ENCODE assay signal across 21 mouse cellular contexts in the genomic region with DNA sequence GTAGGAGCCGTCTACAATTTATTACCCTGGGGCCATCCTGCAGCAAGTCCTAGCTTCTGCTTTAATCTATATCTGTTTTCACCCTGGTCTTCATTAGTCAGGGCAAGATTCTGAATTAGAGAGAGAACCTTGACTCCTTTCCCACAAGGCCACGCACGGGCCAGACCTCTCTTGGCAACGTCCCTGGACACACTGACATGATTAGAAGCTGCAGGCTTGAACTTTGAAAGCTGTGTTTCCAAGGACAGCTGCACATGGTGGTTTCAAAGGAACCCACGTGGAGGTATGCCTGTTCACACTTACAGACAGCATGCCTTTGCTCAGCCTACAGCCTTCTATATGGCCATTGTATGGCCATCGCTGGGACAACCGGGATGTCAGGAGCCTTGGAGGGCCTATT.
DNase-seq lines count a peak whose midpoint lies in the region; ATAC-seq lines count a peak whose summit lies in the region.
"Had no signal": no experiment of that assay in that cellular context is flagged by ENCODE, and none has a peak within 500 bp of the region (broad histone marks: within the 10 kb centered on the region; RNA-seq: fewer than 3 reads in every experiment).

No protein-coding gene starts in this region.

- no peaks in the 10 kb centered on the region for H3K36me3 ChIP-seq in kidney, embryonic 16.5 days (ENCODE audit: insufficient read depth, low read length)
- H3K36me3 ChIP-seq: embryonic facial prominence, embryonic 12.5 days; hindbrain, embryonic 13.5 days; neural tube, embryonic 13.5 days had no signal

- no peak overlapping the region for H3K4me2 ChIP-seq in kidney, embryonic 16.5 days (replicated peaks; ENCODE audit: low read depth, low read length)
- H3K4me2 ChIP-seq: embryonic facial prominence, embryonic 12.5 days; hindbrain, embryonic 13.5 days; liver, embryonic 11.5 days; midbrain, embryonic 11.5 days; neural tube, embryonic 13.5 days had no signal

- peak; percentile 33 for DNase-seq in heart, adult 8-10 months (ENCODE audit: low spot score)
- no peak for DNase-seq in heart, adult 11 months
- peak; percentile 18 to 19 for DNase-seq in kidney, adult 8-10 months
- peak; percentile 75 for DNase-seq in adrenal gland, adult 8-10 months
- peak; percentile 20 to 47 for DNase-seq in kidney, postnatal 25 days
- DNase-seq: B cell, adult 2 months; cerebellum, adult 11-12 months; cerebellum, postnatal 36 days; forebrain, postnatal 0 days; left cerebral cortex, postnatal 4 days; lung, adult 2 months; lung, postnatal 36 days; retina, postnatal 1 day had no signal

- no peaks in the 10 kb centered on the region for H3K4me1 ChIP-seq in kidney, embryonic 16.5 days (ENCODE audit: insufficient read depth, low read length)
- H3K4me1 ChIP-seq: neural tube, embryonic 13.5 days had no signal

- H3K27me3 ChIP-seq in kidney, embryonic 16.5 days (ENCODE audit: insufficient read depth, low read length), result no peaks in the 10 kb centered on the region
- H3K27me3 ChIP-seq: embryonic facial prominence, embryonic 12.5 days; hindbrain, embryonic 13.5 days; neural tube, embryonic 13.5 days had no signal

- H3K9me3 ChIP-seq in kidney, embryonic 16.5 days (ENCODE audit: low read length), result no peaks in the 10 kb centered on the region
- H3K9me3 ChIP-seq: embryonic facial prominence, embryonic 12.5 days; hindbrain, embryonic 13.5 days; neural tube, embryonic 13.5 days had no signal

- no peak for ATAC-seq in kidney, embryonic 16.5 days (ENCODE audit: low FRiP score, low TSS enrichment)
- ATAC-seq in megakaryocyte progenitor cell, adult 5-6 weeks (replicated peaks; ENCODE audit: poor library complexity), result no peak
- ATAC-seq: forebrain, postnatal 0 days had no signal

- no peak overlapping the region for H3K4me3 ChIP-seq in kidney, embryonic 16.5 days (ENCODE audit: low read length)
- H3K4me3 ChIP-seq: embryonic facial prominence, embryonic 12.5 days; hindbrain, embryonic 13.5 days; layer of hippocampus, adult 2 months; neural tube, embryonic 13.5 days had no signal

- 69% methylated on average over 7 of the region's 7 CpGs for WGBS in kidney, embryonic 16.5 days

- H3K9ac ChIP-seq in kidney, embryonic 16.5 days (replicated peaks; ENCODE audit: low read length), result no peak overlapping the region
- H3K9ac ChIP-seq: embryonic facial prominence, embryonic 12.5 days; forebrain, postnatal 0 days; hindbrain, embryonic 13.5 days; neural tube, embryonic 13.5 days had no signal

- no peak overlapping the region for H3K27ac ChIP-seq in kidney, embryonic 16.5 days (ENCODE audit: low read length)
- H3K27ac ChIP-seq: embryonic facial prominence, embryonic 12.5 days; hindbrain, embryonic 13.5 days; layer of hippocampus, adult 2 months; neural tube, embryonic 13.5 days had no signal
